Mouse (Mus musculus) thymus, postnatal 10 days (tissue): ENCODE measurements around the gene Rragb.

Experiments
- DNase-seq, 2 experiments: peaks; one replicate each; pipeline ENCODE4 v3.0.0; 2021; ENCODE audit warnings: low spot score in 2 of 2

The Rragb gene

DNA sequence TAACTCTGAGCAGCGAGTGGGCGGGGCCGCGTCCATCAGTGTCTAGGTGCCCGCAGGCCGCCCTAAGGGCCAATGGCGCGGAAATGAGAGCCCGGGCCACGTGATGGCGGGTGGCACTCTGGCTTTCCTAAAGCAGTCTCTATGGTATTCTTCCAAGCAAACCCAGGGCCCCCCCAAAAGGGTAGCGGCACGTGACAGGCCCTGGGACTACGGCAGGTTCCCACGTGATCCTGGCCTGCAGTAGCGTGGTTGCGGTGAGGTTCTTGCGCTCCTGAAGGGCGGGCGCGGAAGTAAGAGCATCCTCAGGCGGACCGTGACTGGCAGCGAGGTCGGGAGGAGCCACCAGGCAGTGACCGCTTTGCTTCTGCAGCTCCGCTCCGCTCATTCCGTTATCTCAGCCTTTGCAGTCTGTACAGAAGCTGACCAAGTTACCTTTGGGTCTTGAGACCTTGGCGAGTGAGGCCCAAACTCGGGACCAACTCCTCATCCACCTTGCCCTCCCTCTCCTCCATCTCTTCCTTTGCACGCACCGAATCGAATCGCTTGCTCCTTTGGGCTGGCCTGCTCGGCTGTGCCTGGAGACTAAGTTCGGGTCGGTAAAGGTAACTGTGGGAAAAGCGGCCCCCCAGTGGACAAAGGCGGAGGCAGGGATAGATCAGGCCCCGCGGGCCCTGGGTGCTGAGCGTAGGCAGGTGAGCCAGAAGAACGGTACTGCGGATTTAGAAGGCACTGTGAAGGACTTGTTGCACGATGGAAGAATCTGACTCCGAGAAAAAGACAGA lies at the start of gene Rragb:
TSS of gene Rragb (plus strand) at position 248 of the 782 bp plus-strand sequence.
- peak; percentile 26 to 56 for DNase-seq

DNA sequence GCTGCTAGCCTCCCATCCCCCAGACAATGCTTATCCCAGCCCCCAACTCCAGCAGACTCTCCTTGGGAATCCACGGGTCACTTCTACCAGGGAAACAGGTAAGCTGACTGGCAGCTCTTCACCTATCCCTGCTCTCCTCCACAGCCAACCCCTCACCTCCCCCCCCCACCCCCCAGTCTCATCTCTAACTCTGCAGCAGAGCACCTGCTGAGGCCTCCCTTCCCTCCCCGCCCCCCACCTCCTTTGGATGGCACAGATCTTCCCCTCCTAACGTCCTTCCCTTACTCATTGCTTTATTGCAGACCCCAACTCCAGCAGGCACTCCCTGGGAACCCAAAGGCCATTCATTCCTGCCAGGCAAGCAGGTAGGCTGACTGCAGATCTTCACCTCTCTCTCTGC lies 21.3 kb upstream of the Rragb start, which contains the start of gene Foxr2:
TSS of gene Foxr2 (plus strand) at position 301 of the 400 bp plus-strand sequence.
- DNase-seq: no peak

DNA sequence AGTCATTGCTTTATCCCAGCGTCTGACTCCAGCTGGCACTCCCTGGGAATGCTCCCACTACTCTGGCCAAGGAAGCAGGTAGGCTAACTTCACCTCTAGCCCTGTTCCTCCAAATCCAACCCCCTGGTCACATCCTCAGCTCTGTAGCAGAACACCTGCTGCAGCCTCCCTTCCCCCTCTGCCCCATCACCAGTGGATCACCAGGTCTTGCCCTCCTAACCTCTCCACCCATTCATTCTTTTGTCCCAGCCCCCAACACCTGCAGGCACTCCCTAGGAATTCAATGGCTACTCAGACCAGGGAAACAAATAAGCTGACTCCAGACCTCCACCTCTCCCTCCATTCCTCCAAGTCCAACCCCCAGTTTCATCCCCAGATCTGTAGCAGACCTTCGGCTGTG lies 20.8 kb upstream of the Rragb start:
- no peak for DNase-seq

DNA sequence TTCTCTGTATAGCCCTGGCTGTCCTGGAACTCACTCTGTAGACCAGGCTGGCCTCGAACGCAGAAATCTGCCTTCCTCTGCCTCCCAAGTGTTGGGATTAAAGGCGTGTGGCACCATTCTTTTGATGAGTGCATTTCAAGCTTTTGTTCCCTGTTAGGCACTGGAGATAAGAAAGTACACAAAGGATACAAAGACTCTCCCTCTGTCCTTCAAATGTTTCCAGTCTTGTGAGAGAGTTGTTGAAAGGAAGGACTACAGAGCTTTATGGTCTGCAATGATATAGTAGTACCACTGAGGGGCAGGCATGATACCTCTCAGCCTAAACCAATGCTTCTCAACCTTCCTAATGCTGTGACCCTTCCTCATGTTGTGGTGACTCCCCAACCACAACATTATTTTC lies 2.9 kb downstream of the Rragb start:
- no peak for DNase-seq

DNA sequence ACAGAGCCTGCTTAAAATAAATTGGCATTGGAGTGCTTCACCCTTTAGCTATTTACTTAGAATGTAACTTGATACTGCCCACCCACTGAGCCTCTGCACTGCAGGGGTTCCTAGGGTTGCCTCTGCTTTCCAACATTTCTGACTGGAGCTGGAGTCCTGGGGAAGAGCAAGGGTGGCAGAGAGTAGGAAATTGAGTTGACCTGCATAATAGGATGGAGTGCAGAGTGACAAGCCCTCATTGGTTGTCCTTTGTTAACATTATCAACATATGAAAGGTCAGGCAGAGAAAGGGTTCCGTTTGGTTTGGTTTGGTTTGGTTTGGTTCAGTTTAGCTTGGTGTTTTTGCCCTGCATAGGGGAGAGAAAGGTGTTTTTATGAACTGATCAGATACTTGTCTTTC lies 12.0 kb downstream of the Rragb start:
- no peak for DNase-seq

DNA sequence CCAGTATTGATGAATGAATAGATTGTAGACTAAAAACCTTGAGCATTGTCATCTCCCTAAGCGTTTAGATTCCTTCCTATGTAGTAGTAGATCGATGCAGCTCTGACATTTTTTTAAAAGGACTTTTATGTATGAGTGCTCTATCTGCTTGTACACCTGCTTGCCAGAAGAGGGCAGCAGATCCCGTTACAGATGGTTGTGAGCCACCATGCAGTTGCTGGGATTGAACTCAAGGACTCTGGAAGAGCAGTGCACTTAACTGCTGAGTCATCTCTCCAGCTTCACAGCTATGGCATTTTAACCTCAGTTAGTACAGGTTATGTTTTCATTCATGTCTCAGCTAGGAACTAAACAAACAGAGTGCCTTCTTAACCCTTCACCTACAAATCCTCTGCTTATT lies 15.5 kb downstream of the Rragb start:
- DNase-seq: peak in 1 of 2 experiments; percentile 4

DNA sequence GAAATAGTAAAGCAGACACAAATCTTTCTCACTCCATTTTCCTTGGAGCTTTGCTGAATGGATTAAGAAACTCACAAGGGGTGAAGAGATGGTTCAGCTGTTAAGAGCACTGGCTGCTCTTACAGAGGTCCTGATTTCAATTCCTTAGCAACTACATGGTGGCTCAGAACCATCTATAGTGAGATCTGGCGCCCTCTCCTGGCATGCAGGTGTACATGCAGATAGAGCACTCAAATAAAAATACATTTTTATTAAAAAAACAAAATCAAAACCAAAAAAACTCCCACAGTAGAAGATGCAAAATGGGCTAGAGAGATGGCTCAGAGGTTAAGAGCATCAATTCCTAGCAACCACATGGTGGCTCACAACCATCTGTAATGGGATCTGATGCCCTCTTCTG lies 35.0 kb downstream of the Rragb start:
- peak in 1 of 2 experiments; percentile 3 for DNase-seq

DNA sequence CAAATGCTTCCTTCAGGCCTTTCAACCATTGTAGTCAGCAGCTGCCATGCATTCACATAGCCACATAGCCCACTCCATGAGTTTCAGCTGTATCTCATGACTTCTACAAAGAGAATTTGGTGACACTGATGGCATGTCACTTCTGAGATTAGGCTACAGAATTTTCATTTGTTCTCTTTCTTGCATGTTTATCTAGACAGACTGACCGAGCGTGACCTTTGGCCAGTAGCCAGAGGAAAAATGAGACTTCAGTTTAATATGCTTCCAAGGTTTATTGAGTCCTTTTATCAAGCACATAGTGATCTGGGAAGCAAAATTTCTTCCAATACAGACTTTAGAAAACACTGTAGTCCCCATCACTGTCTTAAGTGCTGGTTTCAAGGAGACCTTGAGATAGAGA lies 42.4 kb downstream of the Rragb start:
- DNase-seq: no peak

DNA sequence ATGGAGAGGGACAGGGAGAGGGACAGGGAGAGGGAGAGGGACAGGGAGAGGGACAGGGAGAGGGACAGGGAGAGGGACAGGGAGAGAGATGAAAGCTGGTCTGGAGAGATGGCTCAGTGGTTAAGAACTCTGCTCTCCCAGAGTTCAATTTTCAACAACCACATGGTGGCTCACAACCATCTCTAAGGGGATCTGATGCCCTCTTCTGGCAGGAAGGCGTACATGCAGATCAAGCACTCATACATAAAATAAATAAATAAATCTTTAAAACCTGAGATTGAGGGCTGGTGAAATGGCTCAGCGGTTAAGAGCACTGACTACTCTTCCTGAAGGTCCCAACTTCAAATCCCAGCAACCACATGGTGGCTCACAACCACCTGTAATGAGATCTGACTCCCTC lies 59.4 kb downstream of the Rragb start:
- DNase-seq: peak in 1 of 2 experiments; percentile 2

DNA sequence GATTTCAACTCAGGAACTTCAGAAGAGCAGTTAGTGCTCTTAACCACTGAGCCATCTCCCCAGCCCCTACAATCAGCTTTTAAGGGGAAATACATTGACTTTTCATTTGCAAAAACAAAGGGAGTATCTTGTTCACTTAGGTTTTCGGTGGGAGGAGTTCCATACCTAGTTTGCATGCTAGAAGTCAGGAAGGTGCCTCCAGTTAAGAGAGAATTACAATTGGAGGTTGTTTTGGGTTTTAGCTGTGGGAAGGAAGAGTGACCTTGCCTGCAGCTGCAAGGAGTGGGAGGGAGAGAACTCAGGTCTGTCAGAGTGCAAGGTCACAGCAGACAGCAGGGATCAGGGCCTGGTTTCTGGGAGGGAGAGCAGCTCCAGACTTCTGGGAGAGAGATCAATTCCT lies 71.3 kb downstream of the Rragb start:
- DNase-seq: no peak
